Mouse (Mus musculus) layer of hippocampus, postnatal 36 days (tissue): Measurements from ENCODE around the gene Lrrtm3. TPM values are rescaled to one million over a fixed set of nuclear protein-coding genes. Genes with fewer than 3 reads are reported as not detected.

Source experiments
- DNase-seq, 2 experiments: peaks; one replicate each; pipeline ENCODE4 v3.0.0; 2022
- total RNA-seq, 2 experiments: library from RNA; stranded (reverse); gene quantifications; 2 replicates each; pipeline ENCODE4 v1.2.3; 2021

Lrrtm3 gene
- total RNA-seq, 2 experiments from 2014 or later, result 19.7 to 23.6 TPM

DNA sequence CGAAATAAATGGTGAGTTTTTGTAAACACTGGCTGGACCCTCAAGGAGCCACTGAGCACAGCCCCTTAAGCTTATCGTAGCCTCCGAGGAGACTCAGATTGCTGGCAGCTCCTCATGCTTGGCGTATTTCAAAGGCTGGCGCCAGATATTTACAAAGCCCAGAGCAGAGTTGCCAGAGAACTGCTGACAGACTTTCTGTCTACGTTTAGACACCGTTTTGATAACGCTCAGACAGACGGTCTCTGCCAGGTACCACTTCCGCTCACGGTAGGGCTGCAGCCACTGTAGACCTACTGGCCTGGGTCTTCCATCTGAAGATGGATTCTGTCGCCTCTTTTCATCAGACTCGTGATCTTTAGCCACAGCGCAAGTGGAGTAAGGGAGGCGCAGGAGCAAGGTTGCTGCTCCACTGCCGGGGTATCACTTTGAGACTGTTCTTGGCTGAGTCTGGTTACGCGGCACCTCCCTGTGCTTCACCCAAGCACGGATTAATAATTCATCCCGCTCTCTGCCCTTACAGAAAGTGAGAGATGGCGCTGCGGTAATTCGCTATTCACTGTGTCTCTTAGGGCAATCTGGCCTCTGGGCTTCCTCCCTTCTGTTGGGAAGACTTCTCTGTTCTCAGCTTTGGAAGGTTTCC, 203.5 kb downstream of the Lrrtm3 start:
- DNase-seq, result peak; percentile 4 to 6

GRCm38 (mm10) chr10:63880462-63880903, 209.6 kb downstream of the Lrrtm3 start:
- peak; percentile 33 to 40 for DNase-seq

Other genes with a start within 250 kb of the Lrrtm3 start
- 1 to 10 TPM; 2.5 to 2.8 TPM for gene Gm10118, start 162.8 kb downstream of the Lrrtm3 start, total RNA-seq